ENCODE assay signal across 9 mouse cellular contexts in the genomic region with DNA sequence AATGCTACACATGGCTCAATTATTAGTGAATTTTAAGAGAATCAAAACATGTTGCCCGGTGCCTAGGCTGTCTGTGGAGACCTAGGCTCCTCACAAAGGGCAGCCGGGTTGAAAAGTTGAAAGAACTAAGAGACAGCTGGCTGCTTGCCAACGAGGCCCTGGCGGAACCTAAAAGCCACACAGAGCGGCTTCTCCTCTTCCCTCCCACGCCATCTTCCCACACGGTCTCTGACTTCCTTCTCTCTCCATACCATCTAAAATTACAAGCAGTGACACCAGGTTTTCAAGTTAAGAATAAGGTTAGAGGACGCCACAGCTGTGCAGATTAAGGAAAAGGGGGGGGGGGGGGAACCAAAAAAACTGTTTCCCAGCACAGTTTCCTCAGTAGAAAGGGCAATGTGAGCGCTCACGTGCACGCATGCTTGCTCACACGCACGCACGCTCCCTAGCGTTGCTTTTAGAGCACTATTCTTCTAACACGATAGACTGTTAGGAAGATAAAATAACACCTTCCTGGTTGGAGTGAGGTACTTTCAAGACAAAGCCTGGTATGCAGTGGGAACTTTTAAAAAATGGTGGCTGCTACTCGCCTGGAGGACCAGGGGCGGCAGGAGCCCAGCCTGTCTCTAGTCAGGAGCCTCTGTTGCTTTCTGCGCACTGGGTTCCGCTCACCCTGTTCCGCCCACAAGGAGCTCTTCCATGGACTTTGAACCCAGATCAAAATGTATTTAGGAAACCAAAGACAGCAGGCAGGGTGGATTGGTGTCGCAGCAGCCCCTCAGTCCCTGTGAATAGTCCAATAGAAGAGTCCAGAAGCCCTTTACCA. TPM values are rescaled to one million over a fixed set of nuclear protein-coding genes. Genes with fewer than 3 reads are reported as not detected.
A peak's percentile ranks its signal among the peaks of the same experiment; 100 is the strongest.
DNase-seq lines count a peak whose midpoint lies in the region; ATAC-seq and TF ChIP-seq lines count a peak whose summit lies in the region.
"Had no signal": no experiment of that assay in that cellular context is flagged by ENCODE, and none has a peak within 500 bp of the region (broad histone marks: within the 10 kb centered on the region; RNA-seq: fewer than 3 reads in every experiment).

No protein-coding gene starts in this region.

- no peak overlapping the region for H3K4me3 ChIP-seq in liver, embryonic 11.5 days (ENCODE audit: low read depth, low read length)
- no peak overlapping the region for H3K4me3 ChIP-seq in embryonic facial prominence, embryonic 14.5 days (ENCODE audit: low read depth, low read length)
- peak overlapping the region; percentile 47 for H3K4me3 ChIP-seq in small intestine, adult 2 months (ENCODE audit: low read depth, low read length)
- H3K4me3 ChIP-seq: liver, embryonic 15.5 days had no signal

- WGBS in liver, embryonic 11.5 days: 67% methylated on average over 22 of the region's 22 CpGs
- WGBS in embryonic facial prominence, embryonic 14.5 days: 51% methylated on average over 22 of the region's 22 CpGs
- 12% methylated on average over 22 of the region's 22 CpGs for WGBS in small intestine, adult 2 months

- H3K27ac ChIP-seq in liver, embryonic 11.5 days (ENCODE audit: low read depth, low read length): no peak overlapping the region
- 0 out of 2 replicates have a peak overlapping the region, but pooled peaks have one; percentile 24 for H3K27ac ChIP-seq in embryonic facial prominence, embryonic 14.5 days (replicated peaks; ENCODE audit: low read depth, low read length)
- H3K27ac ChIP-seq in small intestine, adult 2 months (ENCODE audit: insufficient read depth, low read depth, low read length): peak overlapping the region; percentile 41
- H3K27ac ChIP-seq: liver, embryonic 15.5 days had no signal

- no peaks in the 10 kb centered on the region for H3K36me3 ChIP-seq in liver, embryonic 11.5 days (ENCODE audit: control insufficient read depth, insufficient read depth, low read length)
- no peaks in the 10 kb centered on the region for H3K36me3 ChIP-seq in embryonic facial prominence, embryonic 14.5 days (ENCODE audit: control insufficient read depth, insufficient read depth, low read length)
- no peaks in the 10 kb centered on the region for H3K36me3 ChIP-seq in small intestine, adult 2 months (ENCODE audit: control insufficient read depth, insufficient read depth, low read length)
- H3K36me3 ChIP-seq: liver, embryonic 15.5 days had no signal

- no peak overlapping the region for H3K4me2 ChIP-seq in liver, embryonic 11.5 days
- H3K4me2 ChIP-seq in embryonic facial prominence, embryonic 14.5 days (ENCODE audit: low read depth, low read length): 0 out of 2 replicates have a peak overlapping the region, but pooled peaks have one; percentile 6
- H3K4me2 ChIP-seq: liver, embryonic 15.5 days had no signal

- no peaks in the 10 kb centered on the region for H3K4me1 ChIP-seq in liver, embryonic 11.5 days (replicated peaks; ENCODE audit: control insufficient read depth, insufficient read depth, low read length)
- H3K4me1 ChIP-seq in embryonic facial prominence, embryonic 14.5 days (ENCODE audit: control insufficient read depth, insufficient read depth, low read length): peaks cover 7% of the 10 kb centered on the region; the same call in 1 of the 2 replicates
- peaks cover 21% of the 10 kb centered on the region for H3K4me1 ChIP-seq in small intestine, adult 2 months (ENCODE audit: control insufficient read depth, insufficient read depth, insufficient read length, low read length)

- H3K27me3 ChIP-seq in liver, embryonic 11.5 days (replicated peaks; ENCODE audit: control insufficient read depth, insufficient read depth, low read length): no peaks in the 10 kb centered on the region
- H3K27me3 ChIP-seq in embryonic facial prominence, embryonic 14.5 days (replicated peaks; ENCODE audit: control insufficient read depth, insufficient read depth, low read length): no peaks in the 10 kb centered on the region
- H3K27me3 ChIP-seq in small intestine, adult 2 months (ENCODE audit: control insufficient read depth, insufficient read depth, low read length): no peaks in the 10 kb centered on the region
- H3K27me3 ChIP-seq: liver, embryonic 15.5 days had no signal

- no peak for TF ChIP-seq POLR2A in small intestine, adult 2 months (IDR thresholded peaks at IDR 0.05; ENCODE audit: low read depth, low read length)

- H3K9me3 ChIP-seq in liver, embryonic 11.5 days (ENCODE audit: control insufficient read depth, low read length): no peaks in the 10 kb centered on the region
- no peaks in the 10 kb centered on the region for H3K9me3 ChIP-seq in embryonic facial prominence, embryonic 14.5 days (ENCODE audit: control insufficient read depth, low read length)
- H3K9me3 ChIP-seq: liver, embryonic 15.5 days had no signal

- ATAC-seq in liver, embryonic 11.5 days (replicated peaks; ENCODE audit: low FRiP score): no peak
- peak; percentile 30; the same call in 1 of the 2 replicates for ATAC-seq in embryonic facial prominence, embryonic 14.5 days (ENCODE audit: low read depth)
- no peak for ATAC-seq in frontal cortex, adult (ENCODE audit: low TSS enrichment)

- no peak overlapping the region for H3K9ac ChIP-seq in liver, embryonic 11.5 days (ENCODE audit: low read depth, low read length)
- no peak overlapping the region for H3K9ac ChIP-seq in embryonic facial prominence, embryonic 14.5 days (ENCODE audit: low read depth, low read length)
- H3K9ac ChIP-seq: liver, embryonic 15.5 days had no signal

- peak; percentile 44; the same call in 1 of the 2 replicates for TF ChIP-seq CTCF in small intestine, adult 2 months (IDR thresholded peaks at IDR 0.05; ENCODE audit: extremely low read depth, insufficient read length, insufficient replicate concordance, low read depth, low read length)

- DNase-seq in liver (peak; percentile 44), MN1 (ENCODE audit: low spot score) (peak; percentile 20)
- DNase-seq in liver, embryonic 11.5 days (ENCODE audit: low spot score): no peak
- peak; percentile 74 for DNase-seq in embryonic facial prominence, embryonic 14.5 days (ENCODE audit: low spot score)
- peak; percentile 81 for DNase-seq in kidney, adult 9 months
- DNase-seq in Muller cell, postnatal 12 days (ENCODE audit: inconsistent ontology term): no peak

RNA-seq across cellular contexts. Expression of a gene that starts 54.5 kb away (rescaled TPM):
- polyA plus RNA-seq in liver, embryonic 11.5 days (2014; fragmentation: Nextera tagmentation; extraction: Ambion mirVana): 16.4 and 17.3 TPM in 2 replicates
- 42.2 and 44.4 TPM in 2 replicates for polyA plus RNA-seq in embryonic facial prominence, embryonic 14.5 days (2014; fragmentation: Nextera tagmentation; extraction: Ambion mirVana)
- polyA plus RNA-seq in small intestine, adult 2 months (2012; rRNA removed): 25.9 and 57.5 TPM in 2 replicates

RNA-seq across cellular contexts. Expression of a gene that starts 58.8 kb away (rescaled TPM):
- 175 and 190 TPM in 2 replicates for polyA plus RNA-seq in liver, embryonic 11.5 days (2014; fragmentation: Nextera tagmentation; extraction: Ambion mirVana)
- polyA plus RNA-seq in embryonic facial prominence, embryonic 14.5 days (2014; fragmentation: Nextera tagmentation; extraction: Ambion mirVana): 142 and 159 TPM in 2 replicates
- 39.9 and 62.9 TPM in 2 replicates for polyA plus RNA-seq in small intestine, adult 2 months (2012; rRNA removed)

Comparison
In these comparisons a context has a peak if more than half of its experiments do, and no peak if none do; other contexts are left out.
1. DNase-seq: peak in liver (single experiment), MN1 (single experiment), embryonic facial prominence, embryonic 14.5 days (single experiment) and kidney, adult 9 months (single experiment); none in liver, embryonic 11.5 days (single experiment) and Muller cell, postnatal 12 days (single experiment).